Mouse (Mus musculus): ENCODE results near the gene Cpne5.
"Not testable (repeated sequence)": the region's sequence is repeated elsewhere in the genome, so short reads cannot be mapped to it uniquely, and the experiment has no call there.

Cpne5 gene

DNA sequence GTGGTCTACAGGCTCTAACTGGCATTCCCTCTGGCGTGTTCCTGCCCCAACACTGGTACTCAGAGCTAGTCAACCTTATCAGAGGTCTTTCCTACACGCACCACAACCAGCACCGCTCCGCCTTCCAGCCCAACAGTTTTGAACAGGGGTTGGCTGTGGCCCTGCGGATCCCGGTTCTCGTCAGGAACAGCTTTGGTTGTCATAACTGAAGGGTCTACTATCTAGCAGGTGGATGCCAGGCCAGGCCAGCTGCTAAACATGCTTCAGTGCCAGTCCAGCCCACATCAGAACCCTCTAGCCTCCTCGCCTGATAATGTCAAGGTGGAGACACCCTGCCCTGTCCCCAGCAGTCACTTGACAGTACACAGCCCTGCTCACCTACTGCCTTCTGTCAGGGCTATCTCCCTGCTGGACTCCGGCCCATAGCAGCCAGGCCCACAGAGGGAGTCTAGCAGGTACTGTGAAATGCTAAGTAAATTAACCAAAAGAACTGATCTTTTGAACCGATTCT is 19.1 kb upstream of the Cpne5 start:
- no peak for DNase-seq (ENCODE audit: low spot score)

GRCm38 (mm10) chr17:29256507-29256906 is 18.5 kb upstream of the Cpne5 start:
- DNase-seq (ENCODE audit: low spot score): no peak

DNA sequence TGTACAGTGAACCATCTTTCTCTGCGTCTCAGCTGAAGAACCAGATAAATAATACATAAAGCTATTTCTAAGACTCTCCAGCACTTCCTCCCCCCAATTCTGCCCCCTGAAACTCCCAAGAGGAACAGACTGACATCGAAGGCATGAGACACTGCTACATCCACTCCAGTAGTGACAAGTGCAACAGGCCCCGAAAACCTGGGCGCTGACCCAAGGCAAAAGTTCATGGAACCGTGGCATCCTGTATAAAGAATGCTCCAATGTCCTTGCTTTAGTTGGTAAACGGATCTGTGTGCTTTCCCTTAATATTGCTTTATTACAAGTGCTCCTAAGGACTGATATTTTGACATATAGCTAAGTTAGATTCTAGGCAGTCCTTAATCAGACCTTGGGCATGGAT is 16.8 kb upstream of the Cpne5 start:
- not testable (repeated sequence) for DNase-seq (ENCODE audit: low spot score)

- DNase-seq (ENCODE audit: low spot score): no peak
Observed at GRCm38 (mm10) chr17:29253684-29254083, 15.7 kb upstream of the Cpne5 start.

- no peak for DNase-seq (ENCODE audit: low spot score)
Observed at GRCm38 (mm10) chr17:29253236-29253635, 15.3 kb upstream of the Cpne5 start.

- DNase-seq (ENCODE audit: low spot score): peak; percentile 82
Observed at GRCm38 (mm10) chr17:29251608-29252390, 13.8 kb upstream of the Cpne5 start.

- DNase-seq (ENCODE audit: low spot score): not testable (repeated sequence)
Observed at GRCm38 (mm10) chr17:29251006-29251405, 13.0 kb upstream of the Cpne5 start.

DNA sequence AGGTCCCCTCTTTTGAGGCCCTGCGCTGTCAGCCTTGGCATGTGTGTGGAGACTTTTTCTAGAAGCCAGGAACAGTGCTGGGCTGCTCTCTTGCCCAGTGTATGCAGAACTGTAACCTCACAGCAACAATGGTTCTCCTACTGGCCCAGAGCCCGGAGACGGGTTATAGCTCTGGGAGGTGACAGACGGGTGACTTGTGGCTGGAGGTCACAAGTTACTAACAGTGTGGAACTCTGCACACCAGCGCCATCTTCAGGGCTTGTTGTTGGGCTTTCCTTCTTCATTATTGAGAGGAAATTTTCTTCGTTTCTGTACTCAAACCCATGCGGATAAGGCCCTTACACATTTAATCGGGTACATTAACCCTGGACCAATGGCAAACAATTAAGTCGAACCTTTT is 11.5 kb upstream of the Cpne5 start:
- DNase-seq (ENCODE audit: low spot score): peak; percentile 49

DNA sequence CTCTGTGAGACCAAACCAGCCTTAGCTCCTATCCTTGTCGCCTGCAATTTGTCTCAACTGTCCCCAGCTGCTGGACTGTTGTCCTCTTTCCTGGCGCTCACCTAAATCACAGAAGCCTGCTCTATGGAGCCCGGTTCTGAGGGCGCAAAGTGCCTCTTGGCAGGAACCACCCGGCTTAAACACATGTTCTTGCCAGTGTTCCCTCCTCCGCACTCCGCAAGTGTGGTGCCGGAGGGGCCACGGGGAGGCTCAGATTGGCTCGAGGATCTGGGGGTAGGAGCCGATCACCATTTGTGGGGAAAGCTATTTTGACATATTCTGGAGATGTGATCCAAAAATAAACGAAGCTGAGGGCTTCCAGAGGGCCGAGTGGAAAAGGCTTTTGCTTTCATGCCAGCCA is 9.9 kb upstream of the Cpne5 start:
- no peak for DNase-seq (ENCODE audit: low spot score)

DNA sequence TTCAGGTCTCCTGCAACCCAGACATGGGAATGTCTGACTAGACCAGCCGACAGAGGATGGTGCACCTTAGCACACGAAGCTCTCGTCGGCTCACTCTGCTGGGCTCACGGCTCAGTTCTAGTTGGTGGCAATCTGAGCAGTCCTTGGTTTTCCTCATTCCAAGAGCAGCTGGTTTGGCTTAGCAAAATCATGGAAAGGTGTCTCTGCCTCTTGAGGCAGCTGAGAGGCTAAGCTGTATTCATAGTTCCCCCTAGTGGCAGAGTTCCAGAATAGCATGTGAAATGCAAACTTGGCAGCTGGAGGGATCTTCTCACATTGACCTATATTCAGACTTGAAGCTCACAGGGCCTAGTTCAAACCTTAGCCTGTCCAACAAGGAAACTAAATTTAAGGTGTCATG is 8.6 kb upstream of the Cpne5 start:
- no peak for DNase-seq (ENCODE audit: low spot score)

DNA sequence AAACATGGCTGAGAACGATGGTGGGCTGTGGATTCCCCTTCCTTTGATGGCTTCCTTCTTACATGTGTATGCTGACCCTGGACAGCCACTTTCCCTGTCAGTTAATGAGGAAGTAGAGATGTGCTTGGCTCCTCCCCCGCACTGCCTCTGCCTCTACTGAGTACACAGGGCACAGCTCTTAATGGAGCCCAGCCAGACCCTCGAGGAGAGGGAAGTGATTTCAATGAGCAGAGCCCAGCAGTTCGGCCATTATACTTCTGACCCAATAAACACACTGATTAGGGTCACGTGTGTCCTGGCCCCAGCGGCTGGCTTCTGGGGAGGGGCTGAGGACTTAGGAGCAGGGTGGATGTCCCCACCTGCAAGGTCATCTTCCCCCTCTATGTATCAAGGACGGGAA is 7.8 kb upstream of the Cpne5 start:
- DNase-seq (ENCODE audit: low spot score): no peak

- DNase-seq (ENCODE audit: low spot score): no peak
Observed at GRCm38 (mm10) chr17:29244912-29245311, 6.9 kb upstream of the Cpne5 start.

DNA sequence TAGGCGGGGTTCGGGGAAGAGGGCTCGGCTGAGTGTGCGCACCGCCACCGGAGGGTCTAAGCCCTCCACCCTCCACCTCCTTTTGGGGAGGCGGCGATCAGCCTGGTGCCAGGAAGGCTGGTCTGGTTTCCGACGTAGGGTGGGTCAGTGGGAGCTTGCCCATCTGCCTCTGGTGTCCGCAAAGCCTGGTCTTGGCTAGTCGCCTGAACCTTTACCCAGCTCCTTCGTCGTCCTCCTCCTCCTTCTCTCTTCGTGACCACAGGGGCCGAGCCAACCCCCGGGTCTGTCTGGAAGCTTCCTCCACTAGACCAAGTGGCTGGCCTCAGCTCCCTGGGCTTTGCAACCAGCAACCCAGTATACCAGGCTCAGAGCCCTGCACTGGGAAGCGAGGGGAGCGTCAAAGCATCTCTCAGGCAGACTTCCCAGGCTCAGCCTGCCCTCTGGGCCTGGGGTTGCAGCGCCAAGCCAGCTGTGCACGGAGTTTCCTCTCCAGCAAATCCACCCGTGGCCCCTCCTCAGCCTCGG is 516 bp upstream of the Cpne5 start:
- no peak for DNase-seq (ENCODE audit: low spot score)

DNA sequence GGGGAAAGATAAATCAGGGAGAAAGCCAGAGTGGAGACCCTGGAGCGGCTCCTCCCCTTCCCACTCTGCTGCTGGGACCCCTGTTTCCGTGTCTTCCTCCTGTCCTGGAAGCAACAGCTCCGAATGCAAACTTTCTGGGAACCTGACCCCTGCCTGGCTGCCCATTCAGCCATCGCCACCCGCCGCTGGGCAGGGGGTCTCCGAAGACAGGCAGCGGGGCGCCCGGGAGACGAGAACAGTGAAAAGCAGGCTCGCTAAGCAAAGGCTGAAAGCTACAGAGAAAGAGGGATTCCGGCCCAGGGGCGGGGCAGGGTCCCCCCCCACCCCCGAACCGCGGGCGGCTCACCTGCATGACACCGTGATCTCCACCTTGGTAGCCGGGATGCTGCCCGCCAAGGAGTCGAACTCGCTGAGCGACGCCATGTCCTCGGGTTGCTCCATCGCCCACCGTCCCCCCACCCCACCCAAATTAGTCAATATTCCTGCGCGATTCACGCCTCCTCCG is 648 bp downstream of the Cpne5 start:
- no peak for DNase-seq (ENCODE audit: low spot score)

- DNase-seq (ENCODE audit: low spot score): no peak
Observed at GRCm38 (mm10) chr17:29236111-29236510, 1.9 kb downstream of the Cpne5 start.

GRCm38 (mm10) chr17:29231109-29231508 is 6.9 kb downstream of the Cpne5 start:
- DNase-seq (ENCODE audit: low spot score): no peak

DNA sequence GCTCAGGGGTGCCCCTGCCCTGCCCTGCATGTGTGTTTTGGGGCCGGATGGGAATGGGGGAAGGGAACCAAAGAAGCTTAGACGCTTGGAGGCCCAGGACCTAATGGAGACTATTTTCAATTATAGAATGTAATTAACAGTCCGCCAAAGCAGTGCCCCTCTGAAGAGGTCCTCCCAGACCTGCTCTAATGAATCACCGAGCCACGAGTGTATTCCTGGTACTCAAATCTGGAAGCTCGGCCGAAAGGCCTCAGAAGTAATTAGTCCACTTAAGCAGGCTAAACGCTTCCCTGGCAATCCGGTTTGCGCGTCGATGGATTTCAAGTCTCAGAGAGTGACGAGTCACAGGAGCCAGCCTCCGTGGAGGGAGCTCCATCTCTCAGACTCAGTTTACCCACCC is 17.3 kb downstream of the Cpne5 start:
- DNase-seq (ENCODE audit: low spot score): no peak

DNA sequence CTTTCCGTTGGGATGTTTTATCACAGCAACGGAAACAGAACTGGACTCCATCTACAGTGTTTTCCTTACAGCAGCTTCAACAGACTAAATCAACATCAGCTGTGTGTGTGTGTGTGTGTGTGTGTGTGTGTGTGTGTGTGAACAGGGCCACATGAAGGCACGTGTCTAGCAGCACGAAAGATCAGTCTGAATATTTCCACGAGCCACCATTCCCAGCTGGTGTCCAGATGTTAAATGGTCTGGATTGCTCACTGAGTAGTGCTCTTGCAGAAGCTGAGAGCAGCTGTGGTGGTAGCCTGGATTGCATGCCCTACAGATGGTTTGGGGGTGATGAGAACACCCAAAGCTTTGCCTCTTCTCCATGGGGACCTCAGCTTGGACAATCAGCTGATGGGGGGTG is 19.9 kb downstream of the Cpne5 start:
- DNase-seq (ENCODE audit: low spot score): no peak

GRCm38 (mm10) chr17:29216078-29216477 is 21.9 kb downstream of the Cpne5 start:
- no peak for DNase-seq (ENCODE audit: low spot score)

- no peak for DNase-seq (ENCODE audit: low spot score)
Observed at GRCm38 (mm10) chr17:29214655-29215054, 23.3 kb downstream of the Cpne5 start.

DNA sequence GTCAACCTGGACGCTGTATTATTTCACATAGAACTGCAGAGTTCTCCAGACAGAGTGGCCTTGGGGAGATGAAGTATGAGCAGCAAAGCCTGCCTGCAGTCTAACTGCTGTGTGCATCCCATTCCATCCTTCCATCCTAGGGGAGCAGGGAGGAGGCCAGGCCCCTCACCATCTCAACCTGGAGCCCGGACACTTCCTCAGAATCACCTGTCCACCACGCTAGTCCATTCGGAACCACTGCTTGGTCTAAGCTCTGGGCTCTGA is 23.8 kb downstream of the Cpne5 start:
- no peak for DNase-seq (ENCODE audit: low spot score)

- DNase-seq (ENCODE audit: low spot score): no peak
Observed at GRCm38 (mm10) chr17:29213381-29214192, 24.4 kb downstream of the Cpne5 start.

DNA sequence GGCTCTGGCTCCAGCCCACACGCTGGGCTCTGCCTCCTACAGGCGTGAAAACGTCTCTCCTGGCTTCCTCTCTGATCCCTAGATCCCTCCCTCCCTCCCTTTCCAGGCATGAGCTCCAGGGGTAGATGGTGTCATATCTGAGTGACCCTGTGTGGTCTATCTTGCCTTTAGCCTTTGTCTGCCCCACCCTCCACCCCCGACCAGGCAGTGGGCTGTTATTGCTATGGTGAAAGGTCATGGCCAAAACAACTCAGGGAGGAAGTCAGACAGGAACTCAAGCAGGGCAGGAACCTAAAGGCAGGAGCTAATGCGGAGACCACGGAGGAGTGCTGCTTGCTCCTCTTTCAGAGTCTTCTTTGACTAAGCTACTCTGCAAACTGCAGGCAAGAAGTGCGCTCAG is 26.1 kb downstream of the Cpne5 start:
- no peak for DNase-seq (ENCODE audit: low spot score)
